8 mouse cellular contexts compared by ENCODE assay signal in the genomic region with DNA sequence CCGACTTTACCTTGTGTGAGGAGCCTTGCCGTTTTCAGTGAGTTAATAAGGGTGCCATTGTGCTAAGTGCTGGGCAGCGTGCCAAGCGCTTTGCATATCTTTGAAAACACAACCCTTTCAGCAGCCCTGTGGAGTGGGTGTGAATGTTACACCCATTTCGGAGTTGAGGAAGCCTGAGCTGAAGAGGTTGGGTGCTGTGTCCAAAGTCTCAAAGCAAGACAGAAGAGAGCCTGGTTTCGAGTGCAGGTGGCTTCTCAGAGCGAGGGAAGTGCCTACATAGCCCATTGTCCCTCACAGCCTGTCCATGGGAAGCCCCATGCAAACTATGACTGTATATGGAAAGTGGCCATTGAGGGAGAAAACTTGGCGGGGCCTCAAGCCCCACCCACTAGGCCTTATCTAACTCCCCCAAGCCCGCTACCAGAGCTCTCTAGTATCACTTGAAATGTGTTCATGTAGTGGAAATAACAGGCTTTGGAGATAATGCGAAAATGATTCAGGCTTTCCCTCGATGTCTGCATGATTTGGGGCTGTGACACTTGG.
DNase-seq lines count a peak whose midpoint lies in the region; ATAC-seq lines count a peak whose summit lies in the region.

No protein-coding gene starts in this region.

- ATAC-seq in forebrain, embryonic 14.5 days = peak; percentile 77
- peak; percentile 59 for ATAC-seq in hindbrain, embryonic 12.5 days (ENCODE audit: low FRiP score)
- ATAC-seq in liver, embryonic 12.5 days = peak; percentile 94
- ATAC-seq in neural tube, embryonic 12.5 days (ENCODE audit: low FRiP score, low read depth) = peak; percentile 39

- H3K4me1 ChIP-seq in forebrain, embryonic 14.5 days (ENCODE audit: control insufficient read depth, insufficient read depth, low read length) = peaks cover 28% of the 10 kb centered on the region
- peaks cover 46% of the 10 kb centered on the region for H3K4me1 ChIP-seq in hindbrain, embryonic 12.5 days
- H3K4me1 ChIP-seq in liver, embryonic 12.5 days = peaks cover 84% of the 10 kb centered on the region
- H3K4me1 ChIP-seq in neural tube, embryonic 12.5 days = peaks cover 54% of the 10 kb centered on the region

- intact Hi-C loops in left cerebral cortex, postnatal 4 days (cut with DNase I) = no loop called here

- H3K9me3 ChIP-seq in forebrain, embryonic 14.5 days (replicated peaks; ENCODE audit: control insufficient read depth, low read length) = no peaks in the 10 kb centered on the region
- no peaks in the 10 kb centered on the region for H3K9me3 ChIP-seq in hindbrain, embryonic 12.5 days (replicated peaks)
- H3K9me3 ChIP-seq in liver, embryonic 12.5 days (replicated peaks) = no peaks in the 10 kb centered on the region
- H3K9me3 ChIP-seq in neural tube, embryonic 12.5 days = no peaks in the 10 kb centered on the region

- H3K27me3 ChIP-seq in forebrain, embryonic 14.5 days (replicated peaks; ENCODE audit: control insufficient read depth, insufficient read depth, low read length) = no peaks in the 10 kb centered on the region
- H3K27me3 ChIP-seq in hindbrain, embryonic 12.5 days = no peaks in the 10 kb centered on the region
- no peaks in the 10 kb centered on the region for H3K27me3 ChIP-seq in liver, embryonic 12.5 days (replicated peaks)
- H3K27me3 ChIP-seq in neural tube, embryonic 12.5 days (replicated peaks) = no peaks in the 10 kb centered on the region

- no peak overlapping the region for H3K4me3 ChIP-seq in forebrain, embryonic 14.5 days (ENCODE audit: low read depth, low read length)
- no peak overlapping the region for H3K4me3 ChIP-seq in hindbrain, embryonic 12.5 days
- H3K4me3 ChIP-seq in liver, embryonic 12.5 days = peak overlapping the region; percentile 42
- H3K4me3 ChIP-seq in neural tube, embryonic 12.5 days = no peak overlapping the region

- H3K27ac ChIP-seq in forebrain, embryonic 14.5 days (ENCODE audit: low read depth, low read length) = peak overlapping the region; percentile 40
- peak overlapping the region; percentile 66 for H3K27ac ChIP-seq in hindbrain, embryonic 12.5 days
- peak overlapping the region; percentile 98 for H3K27ac ChIP-seq in liver, embryonic 12.5 days
- H3K27ac ChIP-seq in neural tube, embryonic 12.5 days = no peak overlapping the region

- no peak overlapping the region for H3K9ac ChIP-seq in forebrain, embryonic 14.5 days (ENCODE audit: low read length)
- H3K9ac ChIP-seq in hindbrain, embryonic 12.5 days = no peak overlapping the region
- H3K9ac ChIP-seq in liver, embryonic 12.5 days = peak overlapping the region; percentile 67
- H3K9ac ChIP-seq in neural tube, embryonic 12.5 days = no peak overlapping the region

- DNase-seq in left cerebral cortex, adult 11 months (ENCODE audit: low spot score) = peak; percentile 59
- no peak for DNase-seq in left cerebral cortex, postnatal 4 days
- DNase-seq in forebrain, embryonic 14.5 days (ENCODE audit: low spot score) = peak; percentile 95
- no peak for DNase-seq in adrenal gland, postnatal 14 days
- no peak for DNase-seq in thymus, postnatal 0 days (ENCODE audit: low spot score)

- no peaks in the 10 kb centered on the region for H3K36me3 ChIP-seq in forebrain, embryonic 14.5 days (ENCODE audit: control insufficient read depth, insufficient read depth, low read length)
- H3K36me3 ChIP-seq in hindbrain, embryonic 12.5 days = no peaks in the 10 kb centered on the region
- peaks cover 24% of the 10 kb centered on the region for H3K36me3 ChIP-seq in liver, embryonic 12.5 days
- H3K36me3 ChIP-seq in neural tube, embryonic 12.5 days = no peaks in the 10 kb centered on the region

- peak overlapping the region; percentile 18; the same call in 1 of the 2 replicates for H3K4me2 ChIP-seq in forebrain, embryonic 14.5 days (ENCODE audit: low read length)
- no peak overlapping the region for H3K4me2 ChIP-seq in hindbrain, embryonic 12.5 days (replicated peaks)
- peak overlapping the region; percentile 69 for H3K4me2 ChIP-seq in liver, embryonic 12.5 days
- H3K4me2 ChIP-seq in neural tube, embryonic 12.5 days (replicated peaks) = no peak overlapping the region

- WGBS in forebrain, embryonic 14.5 days = 8% methylated on average over 11 of the region's 11 CpGs
- 59% methylated on average over 11 of the region's 11 CpGs for WGBS in hindbrain, embryonic 12.5 days
- WGBS in liver, embryonic 12.5 days (ENCODE audit: insufficient replicate concordance) = 23% methylated on average over 11 of the region's 11 CpGs
- WGBS in neural tube, embryonic 12.5 days = 53% methylated on average over 11 of the region's 11 CpGs

Comparison
In these comparisons a context has a peak if more than half of its experiments do, and no peak if none do; other contexts are left out.
1. DNase-seq: peak in left cerebral cortex, adult 11 months (single experiment) and forebrain, embryonic 14.5 days (single experiment); none in left cerebral cortex, postnatal 4 days (single experiment), adrenal gland, postnatal 14 days (single experiment) and thymus, postnatal 0 days (single experiment).
2. ATAC-seq: peak in every context shown above with its lines; median percentile 94 in liver, embryonic 12.5 days; 77 in forebrain, embryonic 14.5 days; 59 in hindbrain, embryonic 12.5 days; 39 in neural tube, embryonic 12.5 days.
3. H3K4me2 ChIP-seq: peak in forebrain, embryonic 14.5 days (single experiment) and liver, embryonic 12.5 days (single experiment); none in hindbrain, embryonic 12.5 days (single experiment) and neural tube, embryonic 12.5 days (single experiment).